In the genomic region with DNA sequence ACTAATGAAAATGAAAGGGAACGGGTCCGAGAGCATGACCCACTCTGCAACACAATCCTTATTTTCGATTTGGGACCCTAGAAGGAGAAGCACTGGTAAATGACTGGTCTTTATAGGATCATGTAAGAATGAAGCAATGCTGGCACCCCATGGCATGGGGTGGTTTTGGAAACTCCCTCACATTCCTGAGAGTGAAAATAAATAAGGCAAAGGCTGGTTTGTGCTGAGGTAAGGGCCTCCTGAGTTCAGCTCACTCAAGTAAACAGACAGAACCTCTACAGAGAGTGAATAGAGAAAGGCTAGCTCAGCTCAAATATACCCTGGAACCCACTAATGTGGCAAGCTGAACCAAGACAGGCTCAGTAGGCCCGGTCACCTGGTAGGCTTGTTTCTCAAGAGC, we compare ENCODE assay signal across 14 mouse cellular contexts.
"Had no signal": no experiment of that assay in that cellular context is flagged by ENCODE, and none has a peak within 500 bp of the region (broad histone marks: within the 10 kb centered on the region; RNA-seq: fewer than 3 reads in every experiment).

No protein-coding gene starts in this region.

- H3K9ac ChIP-seq: limb, embryonic 12.5 days; lung, embryonic 15.5 days; midbrain, embryonic 12.5 days had no signal

- H3K27ac ChIP-seq: kidney, postnatal 0 days; lung, embryonic 15.5 days; macrophage; midbrain, embryonic 12.5 days had no signal

- H3K27me3 ChIP-seq: limb, embryonic 12.5 days; lung, embryonic 15.5 days; midbrain, embryonic 12.5 days had no signal

- H3K4me2 ChIP-seq: limb, embryonic 12.5 days; liver, embryonic 11.5 days; lung, embryonic 15.5 days; midbrain, embryonic 12.5 days had no signal

- H3K4me1 ChIP-seq: midbrain, embryonic 12.5 days had no signal

- H3K4me3 ChIP-seq: limb, embryonic 12.5 days; lung, embryonic 15.5 days; midbrain, embryonic 12.5 days had no signal

- H3K9me3 ChIP-seq: limb, embryonic 12.5 days; lung, embryonic 15.5 days; midbrain, embryonic 12.5 days had no signal

- H3K36me3 ChIP-seq: lung, embryonic 15.5 days; midbrain, embryonic 12.5 days had no signal

- DNase-seq: kidney, adult 11 months; kidney, postnatal 36 days; layer of hippocampus, adult 9-11 months; layer of hippocampus, postnatal 36 days; lung, postnatal 14 days; right cerebral cortex, adult 18-20 months; right cerebral cortex, postnatal 25 days; thymus, postnatal 4 days had no signal
